Mouse (Mus musculus) lung, postnatal 14 days (tissue): ENCODE measurements around the gene Lsm4.

Source experiments
- DNase-seq: peaks from one replicate; pipeline ENCODE4 v3.0.0; 2021

Lsm4 gene

DNA sequence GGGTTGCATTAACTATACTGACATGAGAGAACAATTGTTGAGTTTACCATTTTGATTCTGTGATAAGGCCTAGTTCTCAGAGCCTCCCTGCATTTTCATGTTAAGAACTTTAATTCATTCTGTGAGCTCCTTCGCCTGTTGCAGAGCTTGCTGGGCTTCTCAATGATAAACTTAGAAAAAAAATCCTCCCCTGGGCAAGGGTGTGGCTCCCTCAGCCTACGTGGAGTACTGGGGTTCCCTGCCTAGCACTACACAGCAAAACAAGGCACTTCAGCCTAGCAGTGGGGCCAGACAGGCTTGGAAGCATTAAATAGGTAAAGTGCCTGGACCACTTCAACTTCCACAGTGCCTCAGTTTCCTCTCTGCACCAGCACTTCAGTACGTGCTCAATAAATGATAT, 8.4 kb downstream of the Lsm4 start:
- DNase-seq, result no peak

DNA sequence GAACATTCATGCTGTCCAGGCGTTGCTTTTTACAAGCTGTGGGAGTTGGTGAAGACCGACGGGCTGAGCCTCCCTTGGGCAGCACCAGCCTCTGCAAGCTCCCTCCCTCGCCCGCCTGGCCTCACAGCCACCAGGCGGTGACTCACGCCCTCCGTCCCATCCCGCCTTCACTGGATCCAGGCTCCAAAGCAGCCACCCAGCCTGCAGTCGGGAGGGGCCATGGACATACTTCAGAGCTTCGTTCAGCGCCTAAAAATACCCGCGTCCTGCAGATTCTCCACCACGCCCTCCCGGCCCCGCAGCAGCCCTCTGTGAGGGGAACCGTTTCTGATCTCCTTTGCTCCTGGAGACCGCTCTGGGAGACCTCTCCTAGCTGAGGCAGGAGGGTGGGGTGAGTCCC, 9.1 kb downstream of the Lsm4 start:
- peak; percentile 73 for DNase-seq

DNA sequence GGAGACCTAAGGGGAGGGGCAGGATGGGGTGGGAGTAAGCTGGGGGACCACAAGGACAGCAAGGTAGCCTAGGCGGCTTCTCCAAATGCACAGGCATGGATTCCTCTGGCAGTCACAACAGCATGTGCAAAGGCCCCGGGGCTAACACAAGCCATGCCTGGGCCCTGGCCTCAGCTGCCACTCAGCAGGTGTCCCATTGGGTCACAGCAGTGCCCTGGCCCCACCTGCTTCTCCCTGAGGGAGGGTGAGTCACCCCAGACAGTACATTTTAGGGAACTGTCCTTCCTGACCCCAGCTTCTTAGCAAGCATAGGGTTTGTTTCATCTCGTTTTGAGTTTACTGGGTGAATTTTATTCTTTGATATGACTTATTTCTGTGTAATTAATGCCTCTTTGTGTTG, 9.6 kb downstream of the Lsm4 start:
- no peak for DNase-seq

DNA sequence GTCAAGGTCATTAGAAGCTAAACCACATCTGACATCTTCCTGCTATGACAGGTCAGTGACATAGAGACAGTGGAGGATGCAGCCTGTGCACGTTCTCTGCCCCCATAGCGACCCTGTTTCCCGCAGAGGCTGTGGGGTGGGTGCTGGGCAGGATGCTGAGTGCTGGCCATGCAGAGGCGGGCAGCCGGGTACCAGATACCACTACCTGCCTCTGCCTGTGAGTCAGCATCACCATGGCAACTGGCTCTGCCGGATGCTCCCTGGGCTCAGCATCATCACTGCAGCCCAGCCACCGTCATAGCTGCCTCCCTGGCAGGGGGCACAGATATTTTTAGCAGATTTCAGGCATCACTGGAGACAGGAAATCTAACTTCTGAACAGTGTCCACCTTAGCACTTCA, 11.2 kb downstream of the Lsm4 start:
- DNase-seq, result no peak

DNA sequence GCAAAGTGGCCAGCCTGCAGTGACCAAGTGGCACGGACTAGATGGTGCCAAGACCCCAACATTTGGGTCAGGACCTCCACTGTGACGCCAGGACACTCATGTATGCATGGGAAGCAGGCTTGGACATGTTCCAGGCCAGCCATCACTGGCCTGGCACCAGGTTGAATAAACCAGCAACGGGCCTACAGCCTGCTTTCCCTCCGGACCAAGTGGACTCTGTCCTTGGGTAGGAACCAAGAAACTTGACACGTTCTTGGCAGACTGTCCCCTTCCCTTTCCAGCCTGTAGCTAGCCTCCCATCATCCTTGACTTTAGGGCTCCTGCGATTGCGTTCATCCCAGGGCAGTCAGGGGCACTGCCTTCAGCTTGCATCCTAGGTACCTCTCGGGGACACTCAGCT, 14.5 kb downstream of the Lsm4 start:
- peak; percentile 72 for DNase-seq

DNA sequence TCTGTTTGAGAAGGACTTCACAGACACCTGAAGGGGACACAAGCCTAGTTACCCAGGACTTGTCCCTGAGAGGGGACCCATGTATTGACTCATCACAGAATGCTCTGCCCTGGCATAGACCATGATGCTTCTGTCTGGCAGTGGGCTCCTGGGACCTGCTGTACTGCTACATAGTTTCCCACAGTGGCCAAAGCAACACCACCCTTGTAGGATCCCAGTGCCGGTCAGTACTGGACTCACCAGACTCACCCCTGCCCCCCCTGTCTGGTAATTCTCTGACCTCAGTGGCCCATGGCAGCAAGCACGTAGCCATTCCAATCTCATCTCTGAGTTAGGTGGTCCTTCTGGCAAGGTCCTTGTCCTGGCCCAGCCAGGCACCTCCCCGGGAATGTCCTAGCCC, 15.1 kb downstream of the Lsm4 start:
- no peak for DNase-seq

DNA sequence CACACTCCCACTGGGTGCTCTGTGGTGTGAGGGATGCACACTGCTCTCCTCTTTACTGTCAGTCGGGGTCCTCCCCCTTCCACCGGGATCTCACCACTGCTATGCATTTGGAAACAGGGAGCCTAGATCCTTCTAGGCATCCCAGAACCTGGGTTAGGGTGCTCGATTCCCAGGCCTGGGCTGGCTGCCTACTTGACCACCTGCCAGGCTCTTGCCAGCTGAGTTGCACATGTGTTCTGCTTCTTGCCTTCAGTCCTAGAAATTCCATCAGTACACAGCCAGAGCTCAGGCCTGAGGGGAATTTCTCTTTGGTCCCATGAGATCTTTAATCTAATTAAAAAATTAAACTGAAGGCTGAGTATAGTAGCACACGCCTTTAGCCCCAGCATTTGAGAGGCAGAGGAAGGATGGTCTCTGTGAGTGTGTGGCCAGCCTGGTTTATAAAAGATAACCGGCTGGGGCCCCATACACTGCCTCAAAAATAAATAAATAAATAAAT, 16.9 kb downstream of the Lsm4 start:
- no peak for DNase-seq

DNA sequence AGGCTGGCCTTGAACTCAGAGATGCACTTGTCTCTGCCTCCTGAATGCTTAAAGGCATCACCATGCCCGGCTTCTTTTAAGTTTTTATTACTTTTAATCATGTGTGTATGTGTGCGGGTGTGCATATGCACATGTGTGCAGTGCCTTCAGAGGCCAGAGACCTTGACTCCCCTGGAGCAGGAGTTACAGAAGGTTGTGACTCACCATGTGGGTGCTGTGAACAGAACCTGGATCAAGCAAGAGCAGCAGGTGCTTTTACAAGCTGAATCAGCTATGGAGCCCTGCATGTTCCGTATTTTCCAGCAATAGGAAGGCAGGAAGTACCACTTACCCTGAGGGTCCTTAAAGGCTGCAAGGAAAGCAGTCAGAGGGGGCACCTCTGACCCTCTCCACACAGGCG, 18.2 kb downstream of the Lsm4 start:
- no peak for DNase-seq

DNA sequence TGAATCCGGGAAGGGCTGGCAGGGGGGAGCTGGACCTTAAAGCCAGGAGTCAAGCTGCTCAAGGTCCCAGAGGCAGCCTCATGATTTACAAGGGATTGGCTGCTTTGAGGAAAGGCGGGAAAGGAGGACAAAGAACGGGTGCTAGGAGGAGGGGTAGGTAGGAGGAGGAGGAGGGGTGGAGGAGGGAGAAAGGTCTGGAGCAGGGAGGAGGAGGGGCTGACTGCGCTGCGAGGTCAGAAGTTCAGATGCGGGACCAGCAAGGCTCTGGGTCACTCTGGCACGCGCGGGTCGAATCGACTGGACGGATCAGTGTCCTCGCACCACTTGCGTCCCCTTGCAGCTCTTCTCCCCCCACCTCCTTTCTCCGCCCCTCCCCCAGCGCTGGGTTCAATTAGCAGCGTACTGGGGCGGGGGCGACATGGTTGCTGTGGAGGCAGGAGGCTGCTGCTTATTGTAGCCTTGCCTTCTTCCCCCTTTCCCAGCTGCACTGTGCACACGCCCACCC, 18.7 kb downstream of the Lsm4 start:
- no peak for DNase-seq

DNA sequence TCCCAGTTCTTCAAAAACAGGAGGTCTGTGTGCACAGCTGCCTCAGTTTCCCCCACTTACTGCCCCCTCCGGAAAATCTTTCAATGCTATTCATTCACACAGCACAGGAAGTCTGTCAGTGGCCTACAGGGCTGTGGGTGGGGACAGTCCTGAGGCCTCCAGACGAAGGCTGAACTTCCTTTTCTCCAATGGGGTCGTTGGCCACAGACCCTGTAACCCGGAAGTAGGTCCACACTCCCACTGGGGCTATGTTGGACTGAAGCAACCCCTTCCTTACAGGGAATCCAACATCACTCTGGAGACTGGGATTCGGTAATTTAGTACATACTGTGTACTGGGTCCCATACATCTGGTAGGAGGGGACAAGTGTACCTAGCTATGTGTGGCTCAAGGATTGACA, 20.6 kb downstream of the Lsm4 start:
- DNase-seq, result no peak

DNA sequence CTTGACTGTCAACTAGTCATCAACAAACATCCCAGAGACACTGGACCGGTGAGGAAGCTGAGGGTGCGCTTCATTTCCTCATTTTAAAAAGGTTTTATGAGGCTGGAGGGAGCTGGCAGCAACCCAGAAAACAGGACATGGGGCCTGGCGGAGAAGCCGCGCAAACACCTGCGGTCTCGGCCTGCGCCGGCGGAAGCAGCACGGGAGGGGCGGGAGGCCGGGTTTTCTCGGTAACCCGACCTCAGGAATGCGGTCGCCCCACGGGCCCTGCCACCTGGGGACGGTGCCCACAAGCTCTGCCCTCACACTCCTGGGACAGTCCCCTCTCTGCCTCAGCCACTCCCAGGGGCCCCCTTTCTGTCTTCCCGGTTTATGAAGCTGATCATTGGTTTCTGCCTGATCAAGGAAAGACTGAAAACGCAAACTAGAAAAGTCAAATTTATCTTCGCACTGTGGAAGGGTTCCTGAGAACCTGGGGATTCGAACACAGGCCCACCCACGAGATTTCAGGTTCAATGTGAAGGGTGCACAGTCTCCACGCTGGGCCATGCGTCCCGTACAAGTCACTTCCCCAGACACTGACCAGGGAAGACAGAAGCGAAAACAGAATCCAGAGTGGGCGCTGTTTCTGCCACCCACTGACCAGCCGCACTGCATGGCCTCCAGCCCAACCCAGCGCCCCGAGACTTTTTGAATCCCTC, 22.4 kb downstream of the Lsm4 start:
- DNase-seq, result peak; percentile 67

DNA sequence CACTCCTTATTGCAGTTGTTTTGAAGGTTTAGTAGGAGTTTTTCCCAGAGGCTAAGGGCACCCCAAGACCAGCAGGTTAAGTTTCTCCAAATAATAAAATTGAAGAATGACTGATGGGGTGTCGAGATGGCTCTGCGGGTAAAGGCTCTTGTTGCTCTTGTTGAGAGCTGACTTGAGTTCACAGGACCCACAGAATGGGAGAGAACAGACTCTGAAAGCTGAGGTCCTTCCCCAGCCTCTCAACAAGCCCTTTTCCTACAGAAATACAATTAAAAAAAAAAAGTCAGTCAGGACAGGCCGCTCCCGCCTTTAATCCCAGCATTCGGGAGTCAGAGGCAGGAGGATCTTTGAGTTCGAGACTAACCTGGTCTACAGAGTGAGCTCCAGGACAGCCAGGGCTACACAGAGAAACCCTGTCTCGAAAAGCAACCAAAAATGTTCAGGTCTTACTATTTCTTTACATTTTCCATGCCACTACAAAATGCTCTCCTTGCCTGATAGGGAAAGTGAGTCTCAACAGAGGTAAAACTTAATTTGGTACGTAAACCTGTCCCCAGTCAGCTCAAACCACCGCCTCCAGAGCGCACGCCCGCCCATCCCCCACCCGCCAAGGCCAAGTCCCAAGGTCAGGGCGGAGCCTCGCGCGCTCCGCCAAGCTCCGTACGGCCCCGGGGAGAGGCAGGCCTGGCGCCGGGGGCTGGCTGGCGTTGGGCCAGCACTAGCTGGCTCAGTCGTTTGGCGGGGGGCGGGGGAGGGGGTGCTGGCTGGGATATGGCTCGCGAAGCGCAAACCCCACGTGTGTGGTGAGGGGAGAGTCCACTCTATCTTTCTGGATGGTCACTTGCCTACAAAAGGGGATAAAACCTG, 23.2 kb downstream of the Lsm4 start:
- peak; percentile 85 for DNase-seq

DNA sequence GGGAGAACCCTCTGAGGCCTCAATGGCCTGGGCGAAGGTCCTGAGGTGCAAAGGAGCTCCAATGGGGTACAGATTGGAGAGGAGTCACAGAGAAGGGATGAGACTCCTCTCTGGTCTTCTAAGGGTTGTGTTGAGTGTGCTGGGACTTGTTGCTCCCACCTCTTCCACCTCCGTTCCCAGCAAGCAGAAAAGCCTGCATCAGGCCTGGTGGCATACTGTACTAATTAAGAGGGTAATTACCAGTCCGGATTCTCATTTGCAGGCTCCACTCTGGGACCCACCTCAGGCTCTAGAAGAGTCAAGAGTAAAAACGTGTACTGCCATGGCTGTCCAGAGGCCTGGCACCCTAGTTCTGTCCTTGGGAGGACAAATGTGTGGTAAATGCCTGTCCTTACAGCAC, 23.9 kb downstream of the Lsm4 start:
- no peak for DNase-seq

DNA sequence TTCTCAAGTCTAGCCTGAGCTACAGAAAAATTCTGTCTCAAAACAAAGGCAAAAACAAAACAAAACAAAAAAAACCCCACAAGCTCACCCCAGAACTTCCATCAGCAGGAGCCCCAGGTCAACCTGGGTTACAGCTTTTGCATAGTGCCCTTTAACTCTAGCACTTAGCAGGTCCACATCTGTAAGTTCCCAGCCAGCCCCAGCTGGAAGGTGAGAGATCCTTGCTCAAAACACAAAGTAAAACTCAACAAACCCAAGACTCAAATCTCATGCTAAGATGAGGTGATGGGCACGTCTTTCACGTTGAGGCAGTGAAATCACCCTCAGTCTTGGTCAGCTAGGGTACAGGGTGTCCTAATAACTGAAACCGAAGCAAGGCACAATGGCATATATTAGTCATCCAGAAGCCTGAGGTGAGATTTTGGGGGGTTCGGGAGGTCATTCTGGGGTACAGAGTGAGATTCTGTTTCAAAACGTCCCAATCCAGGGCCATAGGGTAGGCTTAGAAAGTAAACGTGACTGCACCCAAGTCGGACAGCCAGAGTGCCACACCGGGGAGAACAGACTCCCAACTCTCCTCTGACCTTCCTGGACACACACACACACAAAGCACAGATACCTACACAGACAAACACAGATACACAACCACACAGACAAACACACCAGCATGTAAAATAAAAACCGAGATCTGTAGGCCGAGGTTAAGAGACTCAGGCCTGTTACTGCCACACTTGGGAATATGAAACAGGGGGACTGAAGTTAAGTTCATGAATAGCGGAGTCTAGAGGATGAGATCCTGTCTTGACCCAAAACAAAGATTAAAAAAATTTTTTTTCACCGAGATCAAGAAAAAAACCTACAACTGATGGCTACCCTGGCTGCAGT, 24.6 kb downstream of the Lsm4 start:
- DNase-seq, result no peak

DNA sequence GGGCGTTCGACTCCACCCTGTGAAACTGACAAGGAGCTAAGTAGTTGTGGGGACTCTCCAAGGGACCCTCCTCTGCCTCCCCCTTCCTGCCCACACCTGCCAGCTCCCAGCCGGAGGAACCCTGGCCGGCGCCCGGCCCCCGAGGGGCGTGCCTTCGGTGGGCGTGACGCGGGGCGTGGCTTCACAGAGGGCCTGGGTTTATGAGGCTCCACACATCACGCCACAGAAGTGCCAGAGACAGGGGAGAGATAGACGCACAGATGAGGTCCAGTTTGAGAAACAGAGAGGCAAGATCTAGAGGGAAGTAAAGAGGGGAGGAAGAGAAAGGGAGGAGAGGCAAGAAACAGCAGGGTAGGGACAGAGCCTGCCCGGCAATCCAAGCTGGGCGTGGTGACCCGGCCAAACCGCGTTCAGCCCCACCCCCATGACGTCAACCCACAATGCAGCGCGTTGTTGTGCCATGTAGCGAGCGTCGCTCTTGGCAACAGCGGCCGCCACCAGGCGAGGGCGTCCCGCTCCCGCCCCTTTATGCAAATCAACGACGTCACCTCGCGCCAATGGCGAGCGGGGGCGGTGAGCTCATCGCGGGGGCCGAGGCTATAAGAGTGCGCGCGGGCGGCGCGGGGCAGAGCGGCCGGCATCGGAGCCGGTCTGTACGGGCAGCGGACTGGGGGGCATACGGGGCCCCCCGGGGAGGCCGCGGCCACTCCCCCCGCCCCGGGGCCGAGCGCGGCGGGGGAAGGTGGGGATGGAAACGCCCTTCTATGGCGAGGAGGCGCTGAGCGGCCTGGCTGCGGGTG, 25.5 kb downstream of the Lsm4 start, which contains the start of gene Jund:
Jund (plus strand) TSS at position 640 of the 800 bp plus-strand sequence.
- DNase-seq, result peak; percentile 100

DNA sequence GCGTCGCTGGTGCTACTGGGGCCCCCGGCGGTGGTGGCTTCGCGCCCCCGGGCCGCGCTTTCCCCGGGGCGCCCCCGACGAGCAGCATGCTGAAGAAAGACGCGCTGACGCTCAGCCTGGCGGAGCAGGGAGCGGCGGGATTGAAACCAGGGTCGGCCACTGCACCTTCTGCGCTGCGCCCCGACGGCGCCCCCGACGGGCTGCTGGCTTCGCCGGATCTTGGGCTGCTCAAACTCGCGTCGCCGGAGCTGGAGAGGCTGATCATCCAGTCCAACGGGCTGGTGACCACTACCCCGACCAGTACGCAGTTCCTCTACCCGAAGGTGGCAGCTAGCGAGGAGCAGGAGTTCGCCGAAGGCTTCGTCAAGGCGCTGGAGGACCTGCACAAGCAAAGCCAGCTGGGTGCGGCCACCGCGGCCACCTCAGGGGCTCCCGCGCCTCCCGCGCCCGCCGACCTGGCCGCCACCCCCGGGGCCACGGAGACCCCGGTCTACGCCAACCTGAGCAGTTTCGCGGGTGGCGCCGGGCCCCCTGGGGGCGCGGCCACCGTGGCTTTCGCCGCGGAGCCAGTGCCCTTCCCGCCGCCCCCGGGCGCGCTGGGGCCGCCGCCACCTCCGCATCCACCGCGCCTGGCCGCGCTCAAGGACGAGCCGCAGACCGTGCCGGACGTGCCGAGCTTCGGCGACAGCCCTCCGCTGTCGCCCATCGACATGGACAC, 26.2 kb downstream of the Lsm4 start:
- no peak for DNase-seq

DNA sequence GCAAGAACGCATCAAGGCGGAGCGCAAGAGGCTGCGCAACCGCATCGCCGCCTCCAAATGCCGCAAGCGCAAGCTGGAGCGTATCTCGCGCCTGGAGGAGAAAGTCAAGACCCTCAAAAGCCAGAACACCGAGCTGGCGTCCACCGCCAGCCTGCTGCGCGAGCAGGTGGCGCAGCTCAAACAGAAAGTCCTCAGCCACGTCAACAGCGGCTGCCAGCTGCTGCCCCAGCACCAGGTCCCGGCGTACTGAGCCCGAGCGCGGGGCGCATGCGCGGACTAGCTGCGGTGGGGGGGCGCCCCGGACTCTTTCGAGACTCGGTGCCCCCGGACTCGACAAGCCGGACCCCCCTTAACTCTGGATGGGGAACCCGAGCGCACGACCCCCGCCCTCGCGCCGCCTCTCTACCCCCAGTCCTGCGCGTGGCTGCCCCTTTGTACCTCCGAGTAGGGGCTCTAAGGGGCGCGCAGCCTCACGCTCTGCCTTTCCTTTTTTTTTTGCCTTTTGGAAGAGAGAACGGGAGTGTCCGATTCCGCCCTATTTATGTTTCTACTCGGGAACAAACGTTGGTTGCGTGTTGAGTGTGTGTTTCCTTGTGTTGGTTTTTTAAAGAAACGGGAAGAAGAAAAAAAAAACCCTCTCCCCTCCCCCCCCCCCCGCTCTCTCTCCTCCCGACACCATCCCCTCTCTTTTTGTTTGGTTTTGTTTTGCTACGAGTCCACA, 26.9 kb downstream of the Lsm4 start:
- peak; percentile 83 for DNase-seq

DNA sequence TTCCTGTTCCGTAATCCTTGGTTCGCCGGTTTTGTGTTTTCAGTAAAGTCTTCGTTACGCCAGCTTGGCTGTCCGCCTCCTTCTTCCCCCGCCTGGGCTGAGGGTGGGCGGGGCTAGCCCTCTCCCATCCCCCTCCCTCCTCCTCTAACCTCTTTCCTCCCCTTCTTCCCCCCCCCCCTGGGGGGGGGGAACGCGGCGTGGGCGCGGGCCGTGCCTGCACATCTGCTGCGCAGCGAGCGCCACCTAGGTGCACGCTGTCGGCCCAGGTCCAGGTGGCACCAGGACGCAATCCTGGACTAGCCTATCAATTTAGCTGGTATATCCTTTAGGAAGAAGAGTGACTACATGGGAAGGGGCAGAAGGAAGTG, 27.5 kb downstream of the Lsm4 start:
- peak; percentile 93 for DNase-seq

DNA sequence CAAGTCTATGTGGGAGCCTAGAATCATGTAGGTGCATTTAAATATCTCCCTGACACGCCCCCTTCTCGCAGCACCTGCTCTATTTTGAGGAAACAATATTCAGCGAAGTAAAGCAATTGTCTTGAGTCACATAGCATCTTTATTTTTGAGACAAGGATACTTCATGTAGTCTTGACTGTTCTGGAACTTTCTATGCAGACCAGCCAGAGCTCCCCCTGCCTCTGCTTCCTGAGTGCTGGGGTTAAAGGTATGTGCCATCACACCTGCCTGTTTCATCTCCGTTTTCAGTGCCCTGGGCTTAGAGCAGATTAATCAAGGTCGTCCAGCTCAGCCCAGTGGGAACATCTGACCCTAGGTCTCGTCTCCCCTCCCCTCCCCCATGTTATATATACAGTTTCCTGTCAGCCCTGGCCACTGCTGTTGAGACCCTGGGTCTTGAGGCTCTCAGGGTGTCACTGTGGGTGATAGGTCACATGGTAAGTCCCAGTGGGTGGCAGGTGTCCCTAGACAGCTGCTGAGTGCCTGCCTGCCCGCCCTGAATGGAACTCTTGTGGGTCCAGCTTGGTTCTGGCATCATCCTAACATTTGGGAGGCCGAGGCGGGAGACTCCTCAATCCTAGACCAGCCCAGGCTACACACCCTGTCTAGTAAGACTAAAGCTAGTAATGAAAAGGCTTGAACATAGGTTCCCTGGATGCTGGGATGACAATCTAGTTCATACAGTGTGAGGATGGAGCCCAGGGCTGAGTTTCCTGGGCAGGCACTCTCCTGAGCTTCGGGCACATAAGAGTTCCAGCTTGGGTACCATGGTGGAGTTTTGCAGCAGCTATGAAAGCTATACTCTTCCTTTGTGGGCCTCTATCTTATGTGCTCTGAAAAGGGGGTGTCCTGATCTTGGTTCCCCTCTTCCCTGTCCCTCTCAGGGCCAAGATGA, 28.3 kb downstream of the Lsm4 start:
- DNase-seq, result no peak
